Mouse (Mus musculus) kidney, postnatal 0 days (tissue): ENCODE measurements at regions not wholly inside any gene's neighbourhood (a gene's known extent, or its start where the extent isn't known, plus 50 kb on each side); places are given as distances from the start of the nearest gene placed in this dataset.

Experiments used
- ATAC-seq: fragments of 200-750 bp; cut with Nextera tagmentation; replicated peaks from 2 replicates; pipeline ENCODE4 v1.8.0; 2017; ENCODE audit warnings: low read depth, moderate number of reproducible peaks, moderate TSS enrichment, moderate library complexity; ENCODE audit not compliant: low FRiP score
- DNase-seq: peaks from one replicate; pipeline ENCODE4 v3.0.0-alpha.2; 2016; ENCODE audit warnings: low spot score
- H3K27ac ChIP-seq: fragments of 300-500 bp; sonication (generic); 2 replicates; pipeline ENCODE4 v1.5.1; 2014; ENCODE audit warnings: mild to moderate bottlenecking
- H3K27me3 ChIP-seq: fragments of 300-500 bp; sonication (generic); 2 replicates; pipeline ENCODE4 v1.6.1; 2014; ENCODE audit warnings: low read length, mixed read lengths; ENCODE audit not compliant: insufficient read depth
- H3K36me3 ChIP-seq: fragments of 300-500 bp; sonication (generic); 2 replicates; pipeline ENCODE4 v1.6.1; 2014; ENCODE audit warnings: low read length, mixed read lengths; ENCODE audit not compliant: insufficient read depth
- H3K4me1 ChIP-seq: fragments of 300-500 bp; sonication (generic); replicated peaks from 2 replicates; pipeline ENCODE4 v1.6.1; 2014; ENCODE audit warnings: antibody characterized with exemption, low read length, mixed read lengths; ENCODE audit not compliant: insufficient read depth
- H3K4me2 ChIP-seq: fragments of 300-500 bp; sonication (generic); 2 replicates; pipeline ENCODE4 v1.6.1; 2014; ENCODE audit warnings: mild to moderate bottlenecking, low read length, moderate library complexity, mixed read lengths
- H3K4me3 ChIP-seq: fragments of 300-500 bp; sonication (generic); replicated peaks from 2 replicates; pipeline ENCODE4 v1.5.1; 2014; ENCODE audit warnings: low read depth, low read length
- H3K9ac ChIP-seq: fragments of 300-500 bp; sonication (generic); 2 replicates; pipeline ENCODE4 v1.6.1; 2014; ENCODE audit warnings: low read depth, low read length
- H3K9me3 ChIP-seq: fragments of 300-500 bp; sonication (generic); replicated peaks from 2 replicates; pipeline ENCODE4 v1.6.1; 2016; ENCODE audit warnings: low read length, inconsistent platforms, mixed read lengths
- CTCF ChIP-seq: IDR thresholded peaks from 2 replicates; pipeline ENCODE4 v1.5.1; 2016; ENCODE audit warnings: antibody characterized with exemption, low read depth, mild to moderate bottlenecking, moderate library complexity
- WGBS: fragments of 180-500 bp; shearing (Covaris S2); extraction: QIAGEN DNeasy Blood & Tissue Kit; methylation state at CpG from one replicate; pipeline ENCODE4 v1.1.7; 2014; 5-methylcytosine and 5-hydroxymethylcytosine counted together

DNA sequence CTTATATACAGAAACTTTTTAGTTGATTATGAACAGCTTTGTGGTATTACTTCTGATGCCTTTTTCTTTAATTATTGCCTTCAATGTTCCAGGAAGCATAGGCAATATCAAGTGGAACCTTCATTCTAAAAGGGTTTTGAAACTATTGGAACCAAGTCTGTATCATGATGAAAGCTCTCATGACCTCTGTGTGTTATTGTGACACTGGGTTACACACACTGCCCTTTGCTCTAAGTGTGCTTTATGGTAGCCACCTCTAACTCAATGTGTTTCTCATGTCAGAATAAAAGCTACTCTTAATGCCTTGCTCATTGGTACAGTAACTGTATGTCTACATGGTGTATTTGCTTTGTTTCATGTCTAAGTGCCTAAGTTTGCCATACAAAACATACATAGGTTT lies 154.0 kb downstream of the Gm10192 start:
- H3K4me2 ChIP-seq: no peak overlapping the region
- H3K9me3 ChIP-seq: no peaks in the 10 kb centered on the region
- no peaks in the 10 kb centered on the region for H3K4me1 ChIP-seq
- H3K27ac ChIP-seq: no peak overlapping the region
- H3K36me3 ChIP-seq: no peaks in the 10 kb centered on the region
- DNase-seq (no peak), ATAC-seq (no peak)
- H3K9ac ChIP-seq: no peak overlapping the region
- TF ChIP-seq CTCF: no peak
- H3K27me3 ChIP-seq: no peaks in the 10 kb centered on the region
- no peak overlapping the region for H3K4me3 ChIP-seq

DNA sequence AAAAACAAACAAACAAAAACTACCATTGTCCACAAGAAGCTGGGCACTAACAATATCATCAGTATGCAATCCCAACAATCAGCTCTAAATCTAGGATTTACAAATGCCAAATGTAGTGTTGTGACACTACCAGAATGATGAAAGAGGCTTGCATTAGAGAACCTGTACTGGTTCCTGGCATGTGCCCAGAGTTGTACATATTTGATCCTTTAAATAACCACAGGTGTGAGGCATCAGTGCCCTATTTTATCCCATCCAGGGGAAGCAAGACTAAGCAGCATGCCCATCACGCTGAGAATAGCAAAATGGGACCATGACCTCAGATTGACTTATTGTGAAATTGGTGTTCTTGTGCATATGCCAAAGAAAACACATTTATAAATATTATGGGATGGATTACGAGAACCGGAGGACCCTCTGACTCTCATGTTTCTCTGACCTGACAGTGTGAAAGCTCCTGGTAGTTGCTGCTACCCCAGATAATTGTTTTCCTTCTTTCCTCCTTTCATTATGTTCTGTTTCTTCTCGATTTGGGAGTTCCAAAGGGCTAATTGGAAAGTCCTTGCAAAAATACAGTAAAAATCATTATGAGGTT lies 157.4 kb downstream of the Gm10192 start:
- DNase-seq: no peak
- TF ChIP-seq CTCF: no peak
- Histone ChIP-seq H3K27ac (no peak overlapping the region), H3K4me1 (no peaks in the 10 kb centered on the region), H3K9me3 (no peaks in the 10 kb centered on the region), H3K27me3 (no peaks in the 10 kb centered on the region), H3K4me2 (no peak overlapping the region), H3K4me3 (no peak overlapping the region), H3K36me3 (no peaks in the 10 kb centered on the region), H3K9ac (no peak overlapping the region)
- ATAC-seq: no peak
- whole genome bisulfite sequencing: 40% methylated on average over 4 of the region's 4 CpGs

DNA sequence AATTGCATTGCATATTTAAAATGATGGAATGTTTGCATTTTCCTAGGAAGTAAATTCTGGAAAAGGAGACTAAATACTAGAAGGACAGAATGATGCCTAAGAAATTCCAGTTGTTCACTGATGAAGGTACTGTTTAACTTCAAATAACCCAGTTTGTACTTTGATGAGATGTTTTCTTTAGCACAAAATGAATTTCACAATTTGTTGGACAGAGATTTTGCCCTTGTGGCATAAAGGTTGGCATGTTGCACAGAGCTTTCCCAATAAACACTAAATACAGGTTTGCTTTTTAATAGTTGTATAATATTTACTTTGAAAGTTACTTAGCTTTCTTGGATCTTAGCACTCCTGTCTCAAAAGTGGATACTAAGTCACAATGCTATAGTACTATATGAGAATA lies 181.6 kb downstream of the Gm10192 start:
- no peak overlapping the region for H3K4me3 ChIP-seq
- H3K9ac ChIP-seq: no peak overlapping the region
- no peaks in the 10 kb centered on the region for H3K27me3 ChIP-seq
- H3K36me3 ChIP-seq: no peaks in the 10 kb centered on the region
- ATAC-seq: no peak
- no peaks in the 10 kb centered on the region for H3K9me3 ChIP-seq
- no peak for TF ChIP-seq CTCF
- H3K4me2 ChIP-seq: no peak overlapping the region
- no peak overlapping the region for H3K27ac ChIP-seq
- no peaks in the 10 kb centered on the region for H3K4me1 ChIP-seq
- DNase-seq: no peak

DNA sequence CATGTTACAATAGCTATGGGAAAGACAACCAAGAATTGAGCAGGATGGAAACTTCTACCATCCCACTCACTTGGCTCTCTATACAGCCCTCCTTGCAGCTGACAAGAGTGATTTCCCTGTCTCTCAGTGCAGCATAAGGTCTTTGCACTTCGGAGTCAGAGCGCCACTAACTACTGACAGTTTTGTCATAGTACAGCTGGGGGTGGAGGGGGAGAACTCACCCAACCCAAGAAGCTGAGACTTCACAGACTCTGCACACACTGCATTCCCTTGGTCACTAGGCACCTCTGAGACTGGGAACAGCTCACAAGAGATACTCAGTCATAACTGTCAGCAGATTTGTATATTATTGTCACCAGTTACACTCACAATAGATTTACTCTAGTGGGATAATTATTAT lies 195.3 kb upstream of the Gm12695 start:
- no peaks in the 10 kb centered on the region for H3K27me3 ChIP-seq
- no peaks in the 10 kb centered on the region for H3K36me3 ChIP-seq
- H3K4me2 ChIP-seq: no peak overlapping the region
- DNase-seq (peak; percentile 29), ATAC-seq (no peak)
- no peak overlapping the region for H3K4me3 ChIP-seq
- TF ChIP-seq CTCF: no peak
- H3K27ac ChIP-seq: no peak overlapping the region
- H3K9me3 ChIP-seq: no peaks in the 10 kb centered on the region
- 61% methylated on average over 2 of the region's 2 CpGs for WGBS
- no peaks in the 10 kb centered on the region for H3K4me1 ChIP-seq
- H3K9ac ChIP-seq: no peak overlapping the region

DNA sequence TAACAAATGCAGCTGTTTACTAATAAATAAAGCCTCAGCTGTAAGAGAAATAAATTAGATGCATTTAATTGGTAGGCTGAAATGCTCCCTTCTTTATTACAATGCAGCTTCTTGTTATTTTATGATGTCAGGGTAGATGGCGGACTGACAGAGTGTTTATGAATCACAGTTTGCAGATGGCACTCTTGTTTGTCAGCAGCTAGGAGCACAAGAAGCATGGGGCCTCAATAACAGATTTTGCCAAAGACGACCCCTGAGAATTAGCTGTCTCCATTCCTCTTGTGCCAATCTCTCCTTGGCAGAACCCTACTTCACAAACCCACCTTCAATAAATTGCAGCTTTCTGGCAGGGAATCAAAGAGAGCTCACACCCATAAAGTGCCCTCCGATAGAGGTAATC lies 194.9 kb upstream of the Gm12695 start:
- H3K36me3 ChIP-seq: no peaks in the 10 kb centered on the region
- WGBS: 80% methylated on average over 3 of the region's 3 CpGs
- TF ChIP-seq CTCF: no peak
- no peak for DNase-seq
- H3K4me3 ChIP-seq: no peak overlapping the region
- H3K9ac ChIP-seq: no peak overlapping the region
- no peaks in the 10 kb centered on the region for H3K27me3 ChIP-seq
- no peaks in the 10 kb centered on the region for H3K9me3 ChIP-seq
- no peaks in the 10 kb centered on the region for H3K4me1 ChIP-seq
- ATAC-seq: no peak
- no peak overlapping the region for H3K4me2 ChIP-seq
- no peak overlapping the region for H3K27ac ChIP-seq

DNA sequence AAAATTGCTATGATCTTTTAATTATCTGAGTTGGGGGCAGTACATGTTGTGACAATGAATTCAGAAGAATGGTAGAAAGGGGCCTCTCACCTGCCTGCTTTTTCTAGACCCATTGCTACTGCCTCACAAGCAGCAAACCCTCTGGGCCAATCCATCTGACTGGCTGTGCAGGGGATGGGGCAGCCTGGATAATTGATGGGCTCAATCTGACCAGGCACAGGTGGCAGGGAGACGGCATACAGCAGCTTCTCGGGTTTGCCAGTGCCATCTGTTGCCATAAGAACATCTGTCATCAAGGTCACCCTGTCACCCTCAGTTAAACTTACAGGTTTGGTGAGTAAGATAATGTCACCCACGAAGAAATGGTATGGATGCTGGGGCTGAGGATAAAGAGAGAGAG lies 189.9 kb upstream of the Gm12695 start:
- DNase-seq: no peak
- Histone ChIP-seq H3K27me3 (no peaks in the 10 kb centered on the region), H3K27ac (no peak overlapping the region), H3K9ac (no peak overlapping the region), H3K9me3 (no peaks in the 10 kb centered on the region), H3K4me1 (no peaks in the 10 kb centered on the region), H3K36me3 (no peaks in the 10 kb centered on the region), H3K4me2 (no peak overlapping the region), H3K4me3 (no peak overlapping the region)
- 45% methylated on average over 3 of the region's 3 CpGs for WGBS
- no peak for ATAC-seq
- TF ChIP-seq CTCF: no peak

DNA sequence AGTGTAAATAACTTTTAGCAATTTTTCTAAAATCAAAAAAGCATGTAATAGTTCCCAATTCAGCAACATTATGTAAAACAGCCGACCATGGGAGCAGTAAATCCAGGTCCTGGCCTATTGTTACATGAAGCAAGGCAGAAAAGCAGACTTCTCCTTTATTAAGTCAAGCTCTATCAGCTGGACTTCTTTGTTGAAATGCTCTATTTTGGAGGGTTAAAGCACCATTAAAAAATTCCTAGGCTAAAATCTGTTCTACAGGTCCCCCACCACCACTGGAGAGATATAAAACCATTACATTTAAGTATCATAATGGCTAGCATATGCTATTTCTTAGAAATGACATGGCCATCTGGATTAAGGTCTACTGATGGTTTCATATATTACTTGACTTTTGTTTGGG lies 188.8 kb upstream of the Gm12695 start:
- DNase-seq (no peak), ATAC-seq (no peak)
- no peak overlapping the region for H3K27ac ChIP-seq

More for the DNA sequence above, 188.8 kb upstream of the Gm12695 start:
- H3K9me3 ChIP-seq: no peaks in the 10 kb centered on the region
- TF ChIP-seq CTCF: no peak
- WGBS: 60% methylated on average over 1 of the region's 1 CpGs
- no peak overlapping the region for H3K4me3 ChIP-seq
- H3K36me3 ChIP-seq: no peaks in the 10 kb centered on the region
- H3K27me3 ChIP-seq: no peaks in the 10 kb centered on the region
- no peak overlapping the region for H3K9ac ChIP-seq
- H3K4me1 ChIP-seq: no peaks in the 10 kb centered on the region
- no peak overlapping the region for H3K4me2 ChIP-seq
